Mouse (Mus musculus) ES-E14 (cell line): Measurements from ENCODE around the gene Ostf1. TPM values are rescaled to one million over a fixed set of nuclear protein-coding genes. Genes with fewer than 3 reads are reported as not detected.

Experiments
- DNase-seq: peaks from one replicate; pipeline ENCODE4 v3.0.0-alpha.2; 2013; ENCODE audit warnings: low read depth, low spot score
- H3K27ac ChIP-seq: 2 replicates; pipeline ENCODE4 v1.5.1; 2012; ENCODE audit warnings: low read depth, mild to moderate bottlenecking, low read length, moderate library complexity, mixed read lengths; ENCODE audit not compliant: poor library complexity, insufficient read depth, severe bottlenecking
- H3K36me3 ChIP-seq: 2 replicates; pipeline ENCODE4 v1.6.1; 2012; ENCODE audit warnings: mild to moderate bottlenecking, low read length, moderate library complexity, mixed read lengths; ENCODE audit not compliant: control insufficient read depth, poor library complexity, insufficient read depth, severe bottlenecking
- H3K4me1 ChIP-seq, 2 experiments: fragments of 150-350 bp in 1 of 2; sonication (generic) in 1 of 2; 2 replicates each; pipeline ENCODE4 v1.6.1; 2012; ENCODE audit warnings: low read length in 2 of 2, mild to moderate bottlenecking in 1 of 2, mixed read lengths in 1 of 2; ENCODE audit not compliant: control insufficient read depth in 2 of 2, insufficient read depth in 2 of 2, poor library complexity in 1 of 2
- H3K4me3 ChIP-seq, 2 experiments: fragments of 150-350 bp in 1 of 2; sonication (generic) in 1 of 2; 2 replicates each; pipeline ENCODE4 v1.5.1; 2012; ENCODE audit warnings: low read length in 2 of 2, low read depth in 1 of 2, mild to moderate bottlenecking in 1 of 2, mixed read lengths in 1 of 2; ENCODE audit not compliant: insufficient read depth in 1 of 2, poor library complexity in 1 of 2, severe bottlenecking in 1 of 2
- H3K9ac ChIP-seq: 2 replicates; pipeline ENCODE4 v1.6.1; 2012; ENCODE audit warnings: low read depth, mild to moderate bottlenecking, low read length, mixed read lengths; ENCODE audit not compliant: poor library complexity, insufficient read depth, severe bottlenecking
- H3K9me3 ChIP-seq: fragments of 150-350 bp; sonication (generic); 2 replicates; pipeline ENCODE4 v1.6.1; 2012; ENCODE audit warnings: low read depth, mild to moderate bottlenecking, low read length; ENCODE audit not compliant: control insufficient read depth, insufficient read depth
- CHD2 ChIP-seq: IDR thresholded peaks from 2 replicates; pipeline ENCODE4 v1.6.1; 2014; ENCODE audit warnings: mild to moderate bottlenecking, low read depth, low read length, inconsistent platforms
- HCFC1 ChIP-seq: IDR thresholded peaks from 2 replicates; pipeline ENCODE4 v1.6.1; 2012; ENCODE audit warnings: low read length, inconsistent platforms, borderline replicate concordance; ENCODE audit not compliant: insufficient read depth
- MAFK ChIP-seq: IDR thresholded peaks from 2 replicates; pipeline ENCODE4 v1.6.1; 2014; ENCODE audit warnings: mild to moderate bottlenecking, low read depth, low read length, inconsistent platforms; ENCODE audit not compliant: insufficient read depth
- ZC3H11A ChIP-seq: IDR thresholded peaks from 2 replicates; pipeline ENCODE4 v1.6.1; 2012; ENCODE audit warnings: low read depth, mild to moderate bottlenecking, inconsistent platforms, low read length, borderline replicate concordance
- ZNF384 ChIP-seq: IDR thresholded peaks from 2 replicates; pipeline ENCODE4 v1.6.1; 2012; ENCODE audit warnings: low read depth, low read length, inconsistent platforms
- in situ Hi-C, 2 experiments: fragments of 600-800 bp; cut with MboI; formaldehyde crosslinking; loops; one replicate each; pipeline ENCODE4 v1.15.1; 2025; ENCODE audit warnings: low sequenced_read_pairs in 2 of 2, inconsistent platforms in 1 of 2; ENCODE audit not compliant: unreplicated experiment in 2 of 2
- total RNA-seq: library from RNA; depleted of rRNA; stranded (reverse); fragments of 300-350 nt; gene quantifications from 2 replicates; pipeline ENCODE4 v1.2.3, GENCODE M21; 2012; rRNA removed

Ostf1 gene
- total RNA-seq: 26.0 and 45.5 TPM in 2 replicates

DNA sequence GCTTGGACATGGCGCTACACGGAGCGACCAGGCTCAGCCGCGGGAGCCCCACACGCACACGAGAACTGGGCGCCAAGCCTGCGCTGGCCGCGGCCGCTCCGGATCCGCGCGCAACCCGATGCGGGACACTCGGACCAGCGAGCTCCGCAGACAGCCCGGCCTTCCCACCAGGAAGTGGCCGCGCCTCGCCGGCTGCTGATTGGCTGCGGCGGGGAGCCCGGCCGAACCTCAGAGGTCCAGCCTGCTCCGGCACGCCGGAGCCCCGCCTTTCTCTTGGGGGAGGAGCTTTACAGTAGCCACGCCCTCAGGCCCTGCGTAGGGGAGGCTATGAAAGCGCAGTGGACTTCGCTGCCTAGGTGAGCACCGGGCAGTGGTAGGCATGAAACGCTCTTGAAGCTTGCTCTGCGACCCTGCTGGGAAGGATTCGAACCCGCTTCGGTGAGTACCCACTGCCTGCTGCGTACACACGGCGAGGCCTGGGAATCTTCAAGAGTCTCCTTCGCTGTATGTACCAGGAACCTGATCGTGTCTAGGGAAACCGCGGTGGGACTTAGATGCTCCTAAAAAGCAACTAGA is at the start of gene Ostf1, which contains the start of gene Nmrk1:
TSS of gene Ostf1 (minus strand) at position 180 of the 576 bp plus-strand sequence.
TSS of gene Nmrk1 (plus strand) at position 307 of the 576 bp plus-strand sequence.
- Histone ChIP-seq H3K4me3 (peak within 1 kb of the TSS; percentile 91 to 92), H3K9me3 (no peaks in the 10 kb centered on the region), H3K9ac (peak within 1 kb of the TSS; percentile 64), H3K27ac (no peak within 1 kb of the TSS), H3K4me1 (peaks cover 3 to 9% of the 10 kb centered on the region in 2 experiments; a peak in 3 of 4 replicates), H3K36me3 (no peaks in the 10 kb centered on the region)
- TF ChIP-seq HCFC1 (no peak), MAFK (no peak), ZNF384 (no peak), CHD2 (no peak), ZC3H11A (no peak)
- peak; percentile 87 for DNase-seq
- in situ Hi-C loops: no loop called here

DNA sequence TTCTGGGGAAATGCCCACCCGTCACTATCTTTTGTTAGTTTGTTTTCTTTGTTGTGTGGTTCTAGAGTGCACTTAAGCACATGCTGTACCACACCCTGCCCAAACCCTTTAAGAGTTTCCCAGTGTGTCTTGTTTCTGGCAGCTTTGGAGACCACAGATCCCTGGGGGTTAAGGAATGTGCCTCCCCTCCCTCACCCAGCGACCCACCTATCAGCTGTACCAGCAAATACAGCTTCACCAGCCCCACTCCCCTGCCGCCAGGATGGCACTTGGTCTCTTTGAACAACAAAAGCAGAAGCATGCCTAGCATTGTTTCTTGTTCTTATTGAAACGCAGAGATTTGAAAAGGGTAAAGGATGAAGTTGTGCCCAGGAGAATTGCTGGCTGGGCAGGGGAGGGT is 41.5 kb upstream of the Ostf1 start:
- Histone ChIP-seq H3K27ac (peak overlapping the region; percentile 55), H3K9ac (peak overlapping the region; percentile 65; the same call in 1 of the 2 replicates), H3K36me3 (no peaks in the 10 kb centered on the region), H3K4me3 (peak overlapping the region; percentile 84 to 98), H3K4me1 (peaks cover 8 to 10% of the 10 kb centered on the region in 2 experiments; a peak in 3 of 4 replicates), H3K9me3 (no peaks in the 10 kb centered on the region)
- in situ Hi-C loops: no loop called here
- TF ChIP-seq ZC3H11A (no peak), ZNF384 (no peak), MAFK (no peak), HCFC1 (no peak), CHD2 (no peak)
- DNase-seq: peak; percentile 60

DNA sequence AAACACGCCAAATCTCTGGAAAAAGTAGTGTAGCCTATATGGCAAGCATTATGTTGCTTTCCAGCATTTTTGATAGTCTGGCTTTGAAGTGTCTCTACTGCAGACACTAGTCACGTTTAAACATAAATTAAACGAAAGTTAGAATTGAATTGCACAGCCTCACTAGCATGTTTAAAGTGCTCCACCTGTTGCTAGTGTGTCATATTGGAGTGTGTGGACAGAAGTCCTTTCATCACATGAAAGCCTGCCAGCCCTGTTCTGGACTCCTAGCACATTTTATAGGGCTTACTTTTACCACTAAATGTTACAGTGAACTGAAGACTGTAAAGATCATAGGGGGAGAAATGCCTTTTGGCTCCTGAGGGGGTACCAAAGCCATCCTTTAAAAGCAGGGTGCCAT is 40.9 kb upstream of the Ostf1 start:
- Histone ChIP-seq H3K9me3 (no peaks in the 10 kb centered on the region), H3K4me3 (peak overlapping the region; percentile 84 to 98), H3K4me1 (peaks cover 8 to 10% of the 10 kb centered on the region in 2 experiments; a peak in 3 of 4 replicates), H3K27ac (no peak overlapping the region; the same call in 1 of the 2 replicates), H3K9ac (no peak overlapping the region; the same call in 1 of the 2 replicates), H3K36me3 (no peaks in the 10 kb centered on the region)
- no peak for DNase-seq
- in situ Hi-C loops: no loop called here
- TF ChIP-seq ZNF384: no peak
- no peak for TF ChIP-seq CHD2
- no peak for TF ChIP-seq HCFC1
- TF ChIP-seq MAFK: no peak
- TF ChIP-seq ZC3H11A: no peak

DNA sequence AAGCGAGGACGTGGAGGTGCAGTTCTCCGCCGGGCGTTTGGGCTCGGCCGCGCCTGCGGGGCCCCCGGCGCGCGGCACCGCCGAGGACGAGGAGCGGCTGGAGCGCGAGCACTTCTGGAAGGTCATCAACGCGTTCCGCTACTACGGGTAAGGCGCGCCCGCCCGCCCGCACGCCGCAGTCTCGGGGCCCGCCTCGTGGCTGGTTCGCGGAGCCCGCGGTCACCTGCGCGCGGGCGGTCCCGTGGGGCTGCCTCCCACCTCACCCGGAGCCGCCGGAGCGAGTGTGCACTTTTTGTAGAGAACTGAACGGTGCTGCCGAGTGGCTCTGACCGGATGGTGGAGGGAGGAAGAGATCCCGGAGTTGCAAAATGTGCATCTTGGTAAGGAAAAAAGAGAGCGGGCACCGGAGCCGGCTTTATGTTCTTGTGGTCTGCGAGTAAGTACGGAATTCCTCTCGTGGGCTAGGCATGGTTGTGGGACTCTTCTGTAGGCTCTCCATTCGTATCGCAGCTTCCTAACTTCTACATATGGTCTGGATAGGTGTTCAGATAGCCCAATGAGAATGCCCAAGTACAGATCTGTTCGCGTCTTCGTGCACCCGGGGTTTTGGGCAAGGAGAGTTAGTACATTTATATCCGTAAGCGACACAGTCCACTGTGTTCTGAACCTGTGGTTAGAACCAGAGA is 39.6 kb upstream of the Ostf1 start:
- H3K9ac ChIP-seq: peak overlapping the region; percentile 88
- H3K4me1 ChIP-seq: peaks cover 8 to 10% of the 10 kb centered on the region in 2 experiments; a peak in 3 of 4 replicates
- no peaks in the 10 kb centered on the region for H3K9me3 ChIP-seq
- no peaks in the 10 kb centered on the region for H3K36me3 ChIP-seq
- no peak for TF ChIP-seq ZC3H11A
- no peak for TF ChIP-seq MAFK
- TF ChIP-seq ZNF384: no peak
- TF ChIP-seq CHD2: no peak
- no peak; the same call in 1 of the 2 replicates for TF ChIP-seq HCFC1
- in situ Hi-C loops: no loop called here
- DNase-seq: no peak
- peak overlapping the region; percentile 84 to 98 for H3K4me3 ChIP-seq
- peak overlapping the region; percentile 74 for H3K27ac ChIP-seq
